Mouse (Mus musculus) limb, embryonic 12.5 days (tissue): ENCODE data around the gene Rad23a. TPM values are rescaled to one million over a fixed set of nuclear protein-coding genes. Genes with fewer than 3 reads are reported as not detected.

Experiments
- ATAC-seq: fragments of 200-750 bp; cut with Nextera tagmentation; 2 replicates; pipeline ENCODE4 v1.8.0; 2017; ENCODE audit warnings: low read depth, moderate TSS enrichment; ENCODE audit not compliant: insufficient number of reproducible peaks, insufficient read depth, low FRiP score, low TSS enrichment
- H3K27ac ChIP-seq: fragments of 300-500 bp; sonication (generic); 2 replicates; pipeline ENCODE4 v1.5.1; 2016; ENCODE audit warnings: mild to moderate bottlenecking, moderate library complexity
- H3K27me3 ChIP-seq: fragments of 300-500 bp; sonication (generic); 2 replicates; pipeline ENCODE4 v1.6.1; 2016; ENCODE audit warnings: mild to moderate bottlenecking, moderate library complexity
- H3K36me3 ChIP-seq: fragments of 300-500 bp; sonication (generic); 2 replicates; pipeline ENCODE4 v1.6.1; 2016; ENCODE audit warnings: mild to moderate bottlenecking, moderate library complexity
- H3K4me1 ChIP-seq: fragments of 300-500 bp; sonication (generic); replicated peaks from 2 replicates; pipeline ENCODE4 v1.6.1; 2016
- H3K4me2 ChIP-seq: fragments of 300-500 bp; sonication (generic); 2 replicates; pipeline ENCODE4 v1.6.1; 2016; ENCODE audit warnings: mild to moderate bottlenecking, moderate library complexity
- H3K4me3 ChIP-seq: fragments of 300-500 bp; sonication (generic); replicated peaks from 2 replicates; pipeline ENCODE4 v1.5.1; 2016; ENCODE audit warnings: mild to moderate bottlenecking
- H3K9ac ChIP-seq: fragments of 300-500 bp; sonication (generic); replicated peaks from 2 replicates; pipeline ENCODE4 v1.6.1; 2016; ENCODE audit warnings: mild to moderate bottlenecking, moderate library complexity
- H3K9me3 ChIP-seq: fragments of 300-500 bp; sonication (generic); 2 replicates; pipeline ENCODE4 v1.6.1; 2016; ENCODE audit warnings: mild to moderate bottlenecking, moderate library complexity
- WGBS: fragments of 180-500 bp; shearing (Covaris S2); methylation state at CpG from one replicate; pipeline ENCODE4 v1.1.7; 2016; 5-methylcytosine and 5-hydroxymethylcytosine counted together
- microRNA-seq: library from miRNA; unstranded; fragments of <30 nt; microRNA quantifications from one replicate; pipeline ENCODE4, GENCODE M21; 2017
- polyA plus RNA-seq: library from polyadenylated mRNA; unstranded; fragments of >200 nt; fragmentation: Nextera tagmentation; extraction: Ambion mirVana; gene quantifications from 2 replicates; pipeline ENCODE4 v1.2.1, GENCODE M21; 2016

The Rad23a gene
- polyA plus RNA-seq, 1 experiment from 2014 or later: 109 TPM

GRCm38 (mm10) chr8:84785506-84785755 lies 55.0 kb downstream of the Rad23a start:
- peak overlapping the region; percentile 26 for H3K4me3 ChIP-seq
- 2% methylated on average over 11 of the region's 11 CpGs for WGBS
- peak overlapping the region; percentile 45 for H3K4me2 ChIP-seq
- H3K36me3 ChIP-seq: peaks cover 3% of the 10 kb centered on the region; the same call in 1 of the 2 replicates
- H3K27me3 ChIP-seq: peaks cover 99% of the 10 kb centered on the region
- H3K4me1 ChIP-seq: peaks cover 94% of the 10 kb centered on the region
- no peak for ATAC-seq
- no peak overlapping the region; the same call in 1 of the 2 replicates for H3K9ac ChIP-seq
- H3K9me3 ChIP-seq: no peaks in the 10 kb centered on the region
- no peak overlapping the region for H3K27ac ChIP-seq

- Histone ChIP-seq H3K4me3 (peak overlapping the region; percentile 26), H3K27ac (no peak overlapping the region), H3K9me3 (no peaks in the 10 kb centered on the region), H3K4me1 (peaks cover 94% of the 10 kb centered on the region), H3K9ac (no peak overlapping the region; the same call in 1 of the 2 replicates), H3K4me2 (peak overlapping the region; percentile 45), H3K27me3 (peaks cover 99% of the 10 kb centered on the region), H3K36me3 (peaks cover 3% of the 10 kb centered on the region; the same call in 1 of the 2 replicates)
- peak; percentile 16; the same call in 1 of the 2 replicates for ATAC-seq
- 2% methylated on average over 48 of the region's 48 CpGs for WGBS
Observed at GRCm38 (mm10) chr8:84784681-84785505, 55.6 kb downstream of the Rad23a start.

Small RNAs within 50 kb of the gene (microRNA-seq; reads per million reads assigned to microRNA genes)
- gene Mir7069: 2.8 reads per million, percentile 7 among the genes with 10 or more reads in this experiment

Other genes starting within 250 kb of the Rad23a start
- gene Ier2, start 177.8 kb downstream of the Rad23a start, polyA plus RNA-seq: 134 and 144 TPM in 2 replicates
- 63.4 and 66.9 TPM in 2 replicates for gene Trmt1, start 154.4 kb downstream of the Rad23a start, polyA plus RNA-seq
- 16.9 and 21.4 TPM in 2 replicates for gene Nacc1, start 152.8 kb downstream of the Rad23a start, polyA plus RNA-seq
- 3.7 and 4.7 TPM in 2 replicates for gene Lyl1, start 139.2 kb downstream of the Rad23a start, polyA plus RNA-seq
- 9.7 and 11.8 TPM in 2 replicates for gene G430095P16Rik, start 117.7 kb downstream of the Rad23a start, polyA plus RNA-seq
- gene Nfix, start 40.3 kb downstream of the Rad23a start, polyA plus RNA-seq: 14.5 and 18.1 TPM in 2 replicates
- gene Dand5, start 17.8 kb downstream of the Rad23a start, polyA plus RNA-seq: 4.1 and 5.1 TPM in 2 replicates
- gene Gadd45gip1, start 9.1 kb downstream of the Rad23a start, polyA plus RNA-seq: 46.5 and 48.6 TPM in 2 replicates
- gene Calr, start 6.3 kb upstream of the Rad23a start, polyA plus RNA-seq: 764 and 842 TPM in 2 replicates
- 109 and 114 TPM in 2 replicates for gene Farsa, start 16.3 kb upstream of the Rad23a start, polyA plus RNA-seq
- gene Syce2, start 31.4 kb upstream of the Rad23a start, polyA plus RNA-seq: 86.5 and 88.8 TPM in 2 replicates
- 42.8 and 44.9 TPM in 2 replicates for gene Gcdh, start 53.3 kb upstream of the Rad23a start, polyA plus RNA-seq
- gene Klf1, start 61.3 kb upstream of the Rad23a start, polyA plus RNA-seq: 4.3 and 5.1 TPM in 2 replicates
- gene Dnase2a, start 67.9 kb upstream of the Rad23a start, polyA plus RNA-seq: 12.8 and 14.0 TPM in 2 replicates
- 0.33 and 0.60 TPM in 2 replicates for gene Mast1, start 96.7 kb upstream of the Rad23a start, polyA plus RNA-seq
- 0.34 and 0.58 TPM in 2 replicates for gene Rtbdn, start 106.3 kb upstream of the Rad23a start, polyA plus RNA-seq
- gene Gm49661, start 128.8 kb upstream of the Rad23a start, polyA plus RNA-seq: not detected in 2 replicates
- gene Prdx2, start 128.9 kb upstream of the Rad23a start, polyA plus RNA-seq: 1,079 and 1,120 TPM in 2 replicates
- gene Rnaseh2a, start 129.1 kb upstream of the Rad23a start, polyA plus RNA-seq: 105 and 122 TPM in 2 replicates
- gene Junb, start 138.1 kb upstream of the Rad23a start, polyA plus RNA-seq: 7.6 and 10.5 TPM in 2 replicates
- 19.3 and 19.7 TPM in 2 replicates for gene Hook2, start 149.9 kb upstream of the Rad23a start, polyA plus RNA-seq
- not detected in 2 replicates for gene Best2, start 173.9 kb upstream of the Rad23a start, polyA plus RNA-seq
- 134 TPM in 2 replicates for gene Asna1, start 184.6 kb upstream of the Rad23a start, polyA plus RNA-seq
- 177 and 182 TPM in 2 replicates for gene Trir, start 186.2 kb upstream of the Rad23a start, polyA plus RNA-seq
- 30.5 and 31.7 TPM in 2 replicates for gene Tnpo2, start 196.2 kb upstream of the Rad23a start, polyA plus RNA-seq
- 27.4 and 29.9 TPM in 2 replicates for gene Fbxw9, start 219.4 kb upstream of the Rad23a start, polyA plus RNA-seq
- gene Gm5741, start 227.3 kb upstream of the Rad23a start, polyA plus RNA-seq: 1.1 TPM in 1 of 2 replicates, not detected in the other
- gene Dhps, start 231.1 kb upstream of the Rad23a start, polyA plus RNA-seq: 71.5 and 72.3 TPM in 2 replicates
- gene Wdr83os, start 240.1 kb upstream of the Rad23a start, polyA plus RNA-seq: 121 and 123 TPM in 2 replicates
- 49.9 and 52.2 TPM in 2 replicates for gene Wdr83, start 240.6 kb upstream of the Rad23a start, polyA plus RNA-seq
- gene Man2b1, start 242.6 kb upstream of the Rad23a start, polyA plus RNA-seq: 24.2 and 28.4 TPM in 2 replicates